Mouse (Mus musculus) adrenal gland, adult 2 months (tissue): Measurements from ENCODE around the gene Klhl1. TPM values are rescaled to one million over a fixed set of nuclear protein-coding genes. Genes with fewer than 3 reads are reported as not detected.
A peak's percentile ranks its signal among the peaks of the same experiment; 100 is the strongest.

Experiments
- DNase-seq: peaks from one replicate; pipeline ENCODE4 v3.0.0; 2021
- long read RNA-seq: library from polyadenylated mRNA; stranded (forward); transcript quantifications from one replicate; pipeline ENCODE4 v2.0.0, GENCODE M21; 2021
- polyA plus RNA-seq: library from polyadenylated mRNA; depleted of rRNA; stranded (reverse); fragments of >200 nt; gene quantifications from 2 replicates; pipeline ENCODE4 v1.2.3, GENCODE M21; 2012; rRNA removed
- total RNA-seq, 2 experiments: library from RNA; stranded (reverse); gene quantifications; 2 replicates each; pipeline ENCODE4 v1.2.3; 2021

The Klhl1 gene
- total RNA-seq = not detected
- not detected in 2 replicates for polyA plus RNA-seq
- long read RNA-seq = 0 reads

DNA sequence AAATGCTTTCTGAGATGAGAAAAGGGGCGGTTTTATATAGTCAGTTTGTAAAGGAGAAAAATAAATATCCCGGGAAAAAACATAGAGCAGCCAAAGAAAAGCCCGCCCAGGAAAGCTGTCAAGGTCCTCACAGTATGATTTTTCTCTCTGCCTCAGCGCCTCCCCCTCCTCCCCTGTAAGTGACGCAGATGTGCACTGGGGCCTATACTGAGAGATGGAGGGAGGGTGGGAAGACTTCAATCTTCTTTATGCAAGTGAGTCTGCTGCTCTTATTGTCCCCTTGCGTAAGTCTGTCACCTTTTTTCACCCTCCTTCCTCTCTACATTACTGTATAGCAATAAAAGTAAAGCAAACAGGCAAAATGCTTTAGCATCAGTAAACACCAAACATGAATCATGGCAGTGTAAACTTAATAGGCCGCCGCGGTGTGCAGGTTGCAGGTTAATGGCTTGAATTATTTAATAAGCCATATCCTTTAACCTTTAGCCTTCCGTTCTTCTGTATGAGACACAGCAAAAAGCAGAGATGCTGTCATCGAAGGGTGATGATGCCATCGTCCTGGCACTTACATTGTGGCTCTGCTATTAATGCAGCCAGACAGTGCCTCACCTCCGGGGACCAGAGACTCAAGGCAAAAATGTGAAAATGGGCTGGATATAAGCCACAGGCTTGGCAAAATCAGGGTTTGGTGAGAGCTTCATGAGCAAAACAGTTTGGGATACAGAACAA is at the start of gene Klhl1:
TSS of gene Klhl1 (minus strand) at position 149 of the 729 bp plus-strand sequence.
- no peak for DNase-seq

DNA sequence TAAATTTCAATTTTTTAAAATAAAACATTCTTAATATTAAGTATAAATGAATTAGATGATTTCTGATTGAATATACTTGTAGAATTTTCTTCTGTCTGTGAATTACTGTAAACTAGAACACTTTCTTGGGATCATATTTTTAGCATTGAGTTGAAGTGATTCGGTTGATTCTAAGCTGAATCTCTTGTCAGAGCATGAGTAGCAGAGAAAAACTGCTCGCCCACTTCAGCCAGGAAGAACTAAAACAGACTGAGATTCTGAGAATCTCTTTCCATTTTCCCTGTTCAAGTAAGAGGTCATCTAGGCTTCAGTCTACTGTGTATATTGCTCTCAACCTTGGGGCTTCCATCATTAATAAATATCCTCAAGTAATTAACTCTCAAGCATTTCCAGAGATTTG is 34.8 kb upstream of the Klhl1 start:
- no peak for DNase-seq

DNA sequence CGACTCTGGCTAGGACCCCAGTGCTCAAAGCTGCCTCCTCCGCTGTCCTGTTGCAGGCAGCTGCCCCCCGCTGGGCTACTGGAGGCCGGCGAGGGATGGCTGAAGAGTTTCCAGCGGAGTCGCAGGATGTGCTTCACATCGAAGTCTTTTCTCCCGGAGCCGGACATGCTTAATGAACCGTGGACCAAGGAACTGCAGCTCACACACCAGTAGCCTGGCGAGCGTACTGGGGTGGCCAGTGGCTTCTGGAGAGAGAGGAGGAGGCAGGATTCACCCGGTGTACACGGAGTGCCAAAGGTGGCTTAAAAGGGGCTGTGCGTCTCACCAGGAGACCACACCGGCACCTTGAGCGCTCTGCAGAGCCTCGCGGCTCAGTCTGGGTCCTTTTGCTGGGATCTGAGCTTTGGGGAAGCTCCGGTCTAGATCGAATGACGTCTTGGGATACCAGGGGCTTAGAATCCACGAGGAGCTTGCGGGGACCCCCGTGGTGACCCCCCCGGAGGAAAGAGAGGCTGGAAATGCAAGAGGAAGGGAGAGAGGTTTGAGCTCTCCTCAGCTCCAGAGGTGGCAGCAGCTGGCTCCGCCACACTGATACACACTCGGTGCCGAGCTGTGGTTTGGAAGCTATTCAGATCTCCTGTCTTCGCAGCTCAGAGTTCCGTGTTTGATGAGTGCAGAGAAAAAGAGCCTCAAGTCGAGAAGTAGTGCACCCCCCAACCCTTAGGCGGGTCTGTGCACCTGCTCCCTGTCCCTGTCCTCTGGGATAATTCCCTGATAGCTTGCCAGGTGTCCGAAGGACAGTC is 550 bp downstream of the Klhl1 start:
- DNase-seq = no peak

DNA sequence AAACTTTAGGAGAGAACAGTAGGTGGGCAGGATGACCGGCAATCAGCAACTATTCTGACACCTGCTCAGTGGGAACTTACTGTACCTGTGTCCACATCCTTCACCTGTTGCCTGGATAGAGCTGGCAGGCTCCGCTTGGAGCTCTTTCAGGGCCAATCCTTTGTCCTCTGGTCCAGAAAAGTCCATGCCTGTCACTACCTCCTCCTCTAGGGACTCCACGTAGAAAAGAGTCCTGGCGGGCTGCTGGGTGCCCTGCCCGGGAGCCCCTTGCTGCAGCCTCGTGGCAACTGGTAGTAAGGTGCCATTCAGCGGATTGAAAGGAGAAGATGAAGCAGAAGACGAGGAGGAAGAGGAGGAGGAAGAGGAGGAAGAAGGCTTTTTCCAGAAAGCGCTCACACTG is 1.2 kb downstream of the Klhl1 start:
- no peak for DNase-seq

DNA sequence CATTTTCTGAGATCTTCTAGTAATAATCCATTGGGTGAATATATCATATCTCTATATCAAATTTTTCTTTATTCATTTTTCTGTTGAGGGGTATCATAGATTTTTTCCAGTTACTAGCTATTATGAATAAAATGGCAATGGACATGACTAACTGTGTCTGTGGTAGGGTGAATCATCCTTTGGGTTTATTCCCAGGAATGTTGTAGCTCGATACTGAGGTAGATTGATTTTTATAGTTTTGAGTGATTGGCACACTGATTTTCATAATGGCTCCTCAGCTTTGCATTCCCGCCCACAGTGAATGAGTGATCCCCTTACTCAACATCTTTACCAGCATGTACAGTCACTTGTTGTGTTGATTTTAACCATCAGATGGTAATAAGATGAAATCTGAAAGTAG is 19.0 kb downstream of the Klhl1 start:
- DNase-seq = no peak

DNA sequence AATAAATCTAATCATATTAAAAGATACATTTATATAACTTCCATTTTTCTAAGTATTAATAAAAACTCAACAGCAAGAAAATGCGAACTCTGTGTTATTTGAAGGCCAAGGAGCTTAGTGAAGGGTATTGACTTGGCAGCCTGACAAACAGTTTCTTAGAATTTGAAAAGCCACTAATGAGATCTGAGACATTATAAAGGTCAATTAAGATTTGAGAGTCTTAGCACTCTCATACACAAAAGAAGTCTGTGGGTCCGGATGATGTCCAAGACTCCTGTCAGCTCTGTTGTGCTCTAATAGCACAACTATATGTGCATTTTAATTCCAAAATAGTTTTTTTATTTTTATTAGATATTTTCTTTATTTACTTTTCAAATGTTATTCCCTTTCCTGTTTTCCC is 47.1 kb downstream of the Klhl1 start:
- DNase-seq = no peak

DNA sequence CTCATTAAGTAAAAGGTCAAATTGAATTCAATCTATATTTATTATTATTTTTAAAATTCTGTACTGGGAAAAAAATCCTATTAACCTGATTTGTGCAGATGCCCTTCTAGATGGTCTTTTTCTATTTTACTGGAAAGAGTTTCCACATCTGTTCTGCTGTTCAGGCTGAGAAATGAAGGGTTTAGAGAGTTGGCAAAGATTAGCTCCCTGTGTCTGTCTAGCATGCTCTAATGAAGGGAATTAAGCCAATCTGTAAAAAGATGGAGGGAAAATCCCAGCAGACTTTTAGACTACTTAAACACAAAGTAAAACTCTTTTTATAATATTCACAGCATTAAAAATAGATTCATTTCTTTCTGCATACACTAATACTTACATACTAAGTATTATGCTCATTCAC is 47.6 kb downstream of the Klhl1 start:
- DNase-seq = no peak

DNA sequence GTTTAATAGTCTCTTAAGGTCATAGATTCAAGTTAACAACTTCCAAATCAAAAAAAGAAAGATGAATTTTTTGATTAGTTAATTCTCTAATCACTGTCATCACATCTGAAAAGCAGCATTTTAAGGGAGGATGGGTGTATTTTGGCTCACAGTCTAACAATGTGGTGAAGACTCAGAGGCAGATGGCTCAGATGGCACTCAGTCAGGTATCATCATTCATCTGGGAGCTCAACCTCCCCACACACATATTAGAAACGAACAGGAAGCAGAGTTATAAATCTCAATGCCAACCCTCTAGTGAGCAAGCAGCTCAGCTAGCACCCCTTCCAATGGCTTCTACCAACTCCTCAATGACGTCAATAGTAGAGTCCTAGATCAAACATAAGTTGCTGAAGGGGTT is 57.1 kb downstream of the Klhl1 start:
- DNase-seq = no peak

DNA sequence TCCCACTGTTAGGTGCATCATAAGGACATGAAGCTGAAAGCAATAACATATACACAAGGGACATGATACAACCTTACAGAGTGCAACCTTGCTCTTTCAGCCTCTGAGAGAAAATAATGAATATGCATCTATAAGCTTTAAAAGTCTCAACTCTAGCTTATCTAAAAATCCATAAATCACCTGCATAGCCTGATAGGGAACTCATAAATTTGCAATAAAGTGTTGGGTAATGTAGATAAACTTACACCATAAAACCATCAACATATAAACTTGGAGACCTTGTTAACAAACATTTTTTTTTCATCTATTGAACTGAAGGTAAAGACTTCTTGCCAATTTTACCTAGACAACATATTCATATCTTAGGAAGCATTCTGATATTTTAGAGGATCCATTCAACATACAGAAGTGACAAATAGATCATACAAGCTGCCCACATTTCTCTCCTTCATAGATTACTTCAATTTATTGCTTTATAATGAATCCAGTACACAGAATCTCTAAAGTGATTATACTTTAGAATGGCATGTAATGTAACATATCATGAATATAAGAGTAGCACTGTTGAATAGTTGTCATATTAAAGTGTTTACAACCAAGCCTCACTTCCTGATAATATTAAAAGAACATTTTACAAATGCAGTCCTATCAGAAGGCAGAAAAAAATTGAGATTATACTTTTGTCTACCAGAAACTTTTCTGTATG is 126.7 kb downstream of the Klhl1 start:
- DNase-seq = no peak

DNA sequence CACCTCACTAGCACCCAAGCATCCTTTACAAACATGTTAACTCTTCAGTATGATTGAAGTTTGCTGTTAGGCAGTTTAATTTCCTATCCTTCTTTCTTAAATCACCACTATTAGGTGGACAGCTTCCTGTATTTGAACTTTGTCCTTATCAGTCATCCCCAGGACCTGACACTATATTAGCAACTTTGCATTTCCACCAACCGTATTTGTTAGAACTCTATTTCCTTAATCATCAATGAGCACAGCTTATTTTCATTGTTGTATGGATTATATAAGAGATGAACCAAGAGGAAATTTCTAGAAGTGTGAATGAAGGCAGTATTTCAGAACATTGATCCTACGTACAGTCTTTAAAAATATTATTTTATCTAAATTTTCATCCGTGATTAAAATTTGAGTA is 156.2 kb downstream of the Klhl1 start:
- DNase-seq = no peak

DNA sequence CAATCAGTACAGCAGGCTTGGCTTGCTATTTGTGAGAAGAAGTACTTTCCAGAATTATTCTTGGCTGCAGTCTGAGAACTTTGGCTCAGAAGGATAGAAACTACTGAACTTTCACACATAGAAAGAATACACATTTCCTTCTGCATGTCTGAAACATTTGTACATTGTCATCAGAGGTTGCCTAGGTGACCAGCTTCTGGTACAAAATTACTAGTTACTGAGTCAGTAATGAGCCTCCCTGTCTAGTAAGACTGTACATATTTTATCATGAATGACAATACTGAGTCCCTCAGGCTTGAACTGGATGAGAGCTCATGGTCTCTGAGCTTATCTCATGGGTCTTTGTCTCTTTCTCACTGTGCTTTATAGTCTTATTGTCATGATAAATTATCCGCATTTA is 170.7 kb downstream of the Klhl1 start:
- DNase-seq = no peak

DNA sequence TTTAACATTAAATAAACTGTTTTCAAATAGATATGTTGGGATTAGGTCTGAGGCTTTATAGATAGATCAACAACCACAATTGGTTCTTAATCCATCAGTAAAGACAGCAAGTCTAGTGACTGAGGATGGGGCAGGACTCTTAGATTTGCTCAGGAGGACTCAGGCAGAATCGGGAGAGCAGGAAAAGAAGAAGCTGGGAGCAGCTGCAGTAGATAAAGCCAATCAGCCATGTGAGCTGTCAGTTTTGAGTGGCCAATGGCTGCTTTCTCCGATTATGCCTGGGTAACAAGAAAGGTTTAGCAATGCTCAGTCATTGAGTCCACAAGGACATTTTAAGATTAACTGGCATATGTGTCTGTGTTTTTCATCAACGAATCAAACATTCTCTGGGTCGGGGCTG is 187.8 kb downstream of the Klhl1 start:
- no peak for DNase-seq

DNA sequence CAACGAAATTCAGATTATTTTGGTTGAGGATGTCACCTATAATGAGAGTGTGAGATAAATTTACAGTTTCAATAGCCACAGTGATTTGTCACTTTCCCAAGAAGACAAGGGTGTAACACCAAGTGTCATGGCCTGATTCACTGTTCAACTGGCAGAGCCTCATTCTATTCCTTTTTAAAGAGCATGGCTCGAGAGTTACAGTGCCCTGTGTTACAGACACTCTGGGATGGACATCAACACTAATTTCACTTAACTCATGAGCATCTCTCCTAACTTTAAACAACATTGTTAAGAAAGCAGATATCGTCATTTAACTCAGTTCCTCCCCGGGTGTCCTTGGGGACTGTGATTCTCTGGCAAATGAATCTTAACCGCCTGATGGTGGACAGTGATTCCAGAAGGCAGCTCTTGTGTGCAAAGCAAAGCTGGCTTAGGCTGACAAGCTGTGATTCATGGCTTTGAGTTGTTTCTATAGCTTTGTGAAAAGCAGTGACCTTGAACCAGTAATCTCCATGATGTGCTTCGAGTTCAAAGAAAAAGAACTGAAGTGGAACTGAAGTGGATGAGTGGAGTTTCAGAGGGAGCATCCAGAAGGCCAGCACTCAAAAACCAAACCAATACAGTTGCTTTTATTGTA is 301.0 kb downstream of the Klhl1 start:
- no peak for DNase-seq

DNA sequence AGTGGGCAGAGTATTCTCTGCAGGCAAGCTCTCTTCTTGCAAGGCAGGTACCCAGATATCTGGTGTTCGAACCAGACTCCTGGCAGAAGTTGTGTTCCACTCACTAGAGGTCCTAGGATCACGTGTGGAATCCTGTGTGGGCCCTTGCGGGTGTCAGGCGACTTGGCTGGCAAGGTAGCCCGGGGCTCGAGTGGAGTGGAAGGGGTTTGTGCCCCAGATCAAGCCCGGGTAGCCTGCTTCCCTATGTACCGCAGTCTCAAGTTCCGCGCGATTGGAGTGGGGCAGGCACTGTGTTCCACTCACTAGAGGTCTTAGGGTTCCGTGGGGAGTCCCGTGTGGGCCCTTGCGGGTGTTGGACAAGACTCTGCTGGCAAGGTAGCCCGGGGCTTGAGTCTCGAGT is 324.1 kb downstream of the Klhl1 start:
- DNase-seq = peak; percentile 4

DNA sequence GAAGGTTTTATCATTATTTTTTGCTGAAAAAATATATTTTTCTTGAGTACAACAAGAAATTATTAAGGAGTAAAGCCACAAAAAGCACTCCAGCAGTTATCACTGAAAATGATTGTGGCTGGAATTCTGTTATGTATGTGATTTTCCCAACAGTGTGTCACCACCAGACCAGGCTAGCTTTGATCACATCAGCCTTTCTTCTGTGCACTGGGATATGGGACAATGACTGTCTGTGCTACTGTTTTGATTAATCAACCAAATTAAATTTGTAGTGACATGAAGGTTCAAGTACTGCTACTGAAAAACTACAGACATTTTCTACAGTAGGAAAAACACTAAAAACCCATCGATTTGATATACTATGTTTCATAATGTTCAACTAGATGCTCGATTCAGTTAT is 344.4 kb downstream of the Klhl1 start:
- no peak for DNase-seq

DNA sequence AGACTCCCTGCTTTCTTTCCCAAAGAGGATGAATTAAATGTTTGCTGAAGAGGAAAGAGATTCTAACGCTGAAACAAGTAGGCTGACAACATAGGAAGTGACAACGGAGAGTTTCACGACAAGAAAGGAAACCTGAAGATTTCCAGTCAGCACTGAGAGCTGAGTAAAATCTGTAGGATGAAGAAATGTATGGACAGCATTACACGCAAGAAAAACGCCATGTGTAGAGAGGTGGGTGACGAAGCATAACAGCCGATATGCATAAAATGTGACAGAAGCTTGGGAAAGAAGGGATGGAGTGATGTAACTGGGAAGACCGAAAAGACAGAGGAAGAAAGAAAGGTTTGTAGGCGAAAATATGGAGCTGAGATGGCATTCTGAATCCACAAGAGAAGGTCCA is 375.8 kb downstream of the Klhl1 start:
- DNase-seq = no peak

DNA sequence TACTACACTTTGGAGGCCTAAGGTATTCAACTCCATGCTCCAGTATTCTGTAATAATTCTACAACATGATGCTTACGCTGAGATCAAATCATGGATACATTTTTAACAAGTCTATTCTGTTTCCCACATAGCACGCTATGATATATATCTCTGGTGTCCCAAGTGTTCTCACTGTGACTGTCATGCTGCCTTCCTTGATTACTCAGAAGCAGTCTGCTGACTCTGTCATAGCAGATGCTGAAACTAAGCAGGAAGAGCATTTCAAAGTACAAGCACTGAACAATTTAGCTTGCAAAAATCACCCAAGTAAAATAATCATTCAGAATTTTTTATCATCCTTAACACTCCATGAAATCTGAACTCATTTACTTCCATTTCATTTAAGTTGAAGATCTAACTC is 378.7 kb downstream of the Klhl1 start:
- no peak for DNase-seq

DNA sequence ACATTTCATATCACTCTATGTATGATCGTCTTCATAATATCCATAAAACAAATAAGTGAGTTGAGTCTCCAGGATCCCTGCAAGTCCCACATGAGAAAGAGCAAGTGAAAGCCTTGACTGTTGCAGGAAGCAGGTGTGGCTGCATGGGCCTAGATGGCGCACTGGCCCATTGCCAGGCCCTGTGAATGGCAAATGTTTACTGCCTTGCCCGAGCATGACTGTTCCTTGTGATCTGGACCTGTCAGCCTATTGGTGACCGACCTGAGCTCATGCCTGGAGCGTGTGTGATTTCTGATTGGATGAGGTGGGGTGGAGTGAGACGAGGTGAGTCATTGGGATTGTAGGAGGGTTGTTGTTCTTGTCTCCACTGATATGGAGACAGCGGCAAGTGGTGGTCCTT is 411.5 kb downstream of the Klhl1 start:
- DNase-seq = no peak

DNA sequence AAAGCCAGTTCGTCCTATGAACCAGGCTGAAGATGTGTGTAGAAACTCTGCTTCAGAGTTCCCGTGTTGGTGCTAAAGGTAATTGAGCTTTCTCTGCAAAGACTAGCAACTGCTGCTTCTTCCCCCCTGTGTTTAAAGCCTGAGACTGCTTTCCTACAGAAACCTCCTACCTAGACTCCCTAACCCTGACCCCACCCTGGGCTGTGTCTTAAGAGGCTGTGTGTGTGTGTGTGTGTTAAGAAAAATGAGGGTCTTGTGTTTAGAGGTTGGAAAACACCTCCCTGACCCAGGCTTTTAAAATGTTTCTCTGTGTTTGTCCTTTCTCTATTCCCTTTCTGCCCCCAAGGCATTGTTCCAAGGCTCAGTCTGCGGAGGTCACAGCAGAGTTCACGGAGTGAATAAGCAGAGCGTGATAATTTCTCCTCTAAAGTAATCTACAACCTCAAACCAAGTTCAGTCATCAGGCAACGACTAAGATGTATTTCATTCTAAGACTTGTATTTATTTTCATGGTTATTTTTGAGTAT is 437.2 kb downstream of the Klhl1 start:
- no peak for DNase-seq

DNA sequence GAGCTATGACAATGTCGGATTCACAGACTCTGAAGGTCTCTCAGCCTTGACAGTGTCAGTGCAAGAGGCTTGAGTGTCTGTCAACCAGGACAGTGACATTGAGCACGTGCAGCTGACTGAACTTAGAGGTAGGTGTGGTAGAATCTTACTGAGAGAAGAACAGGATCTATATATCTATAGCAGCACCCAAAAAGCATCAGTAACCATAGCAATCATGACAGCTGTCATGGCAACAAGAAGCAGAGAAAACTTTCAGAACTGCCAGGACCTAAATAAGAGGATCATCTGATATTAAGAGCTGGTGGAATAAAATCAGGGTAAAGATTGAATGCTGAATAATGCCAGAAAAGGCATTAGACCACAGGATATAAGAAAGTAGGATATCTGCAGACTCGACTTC is 453.0 kb downstream of the Klhl1 start:
- no peak for DNase-seq
